Mouse (Mus musculus) v-Abl transformed pro-B cells (cell line): ENCODE data around the gene Sbk2.

Experiments
- in situ Hi-C, 2 experiments: fragments of 400-800 bp; cut with MboI; formaldehyde crosslinking; loops; one replicate each; pipeline ENCODE4 v1.15.1; 2025; ENCODE audit not compliant: unreplicated experiment in 2 of 2

Gene Sbk2

DNA sequence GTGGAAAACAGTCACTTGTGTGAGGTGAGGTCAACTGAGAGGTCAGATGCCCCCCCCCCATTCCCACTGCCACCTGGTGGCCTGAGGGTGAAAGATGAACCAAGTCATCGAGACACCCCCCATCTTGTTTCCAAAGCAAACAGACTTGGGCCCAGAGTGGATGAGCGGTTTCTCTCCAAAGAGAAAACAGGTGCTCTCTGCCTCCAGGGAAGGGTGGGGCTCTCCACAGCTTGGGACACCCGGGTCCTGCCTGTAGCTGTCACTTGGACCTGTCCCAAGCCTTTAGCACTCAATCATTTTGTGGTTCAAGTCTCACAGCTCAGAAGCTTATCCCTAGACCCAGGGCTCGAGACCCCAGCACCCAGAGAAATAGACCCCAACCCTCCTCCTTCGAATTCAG is 679 bp downstream of the Sbk2 start:
- in situ Hi-C loops, result loop anchor here in 1 of 2 experiments (5.0 to 25.0 kb wide), 2 partner anchors 34 to 324 kb away; partner anchors contain the start of gene Zfp579

DNA sequence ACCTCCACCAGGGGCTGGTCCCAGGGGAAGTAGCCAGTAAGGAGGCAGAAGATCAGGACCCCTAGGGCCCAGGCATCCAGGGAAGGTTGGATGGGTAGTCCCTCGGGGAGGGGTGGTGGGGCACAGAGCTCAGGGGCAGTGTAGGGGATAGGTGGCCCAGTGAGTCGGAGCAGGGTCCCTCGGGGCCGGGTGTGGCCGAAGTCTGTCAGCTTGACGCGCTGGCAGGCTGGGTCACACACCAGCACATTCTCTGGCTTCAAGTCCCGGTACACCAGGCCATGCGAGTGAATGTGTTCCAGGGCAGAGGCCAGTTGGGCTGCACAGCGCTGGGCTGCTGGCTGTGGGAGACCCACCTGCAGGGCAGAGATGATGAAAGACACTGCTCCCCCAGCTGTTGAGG is 6.8 kb downstream of the Sbk2 start:
- in situ Hi-C loops, result loop anchor here in 1 of 2 experiments (25.0 kb wide), 1 partner anchor 330 kb away; no protein-coding TSS in a partner anchor

DNA sequence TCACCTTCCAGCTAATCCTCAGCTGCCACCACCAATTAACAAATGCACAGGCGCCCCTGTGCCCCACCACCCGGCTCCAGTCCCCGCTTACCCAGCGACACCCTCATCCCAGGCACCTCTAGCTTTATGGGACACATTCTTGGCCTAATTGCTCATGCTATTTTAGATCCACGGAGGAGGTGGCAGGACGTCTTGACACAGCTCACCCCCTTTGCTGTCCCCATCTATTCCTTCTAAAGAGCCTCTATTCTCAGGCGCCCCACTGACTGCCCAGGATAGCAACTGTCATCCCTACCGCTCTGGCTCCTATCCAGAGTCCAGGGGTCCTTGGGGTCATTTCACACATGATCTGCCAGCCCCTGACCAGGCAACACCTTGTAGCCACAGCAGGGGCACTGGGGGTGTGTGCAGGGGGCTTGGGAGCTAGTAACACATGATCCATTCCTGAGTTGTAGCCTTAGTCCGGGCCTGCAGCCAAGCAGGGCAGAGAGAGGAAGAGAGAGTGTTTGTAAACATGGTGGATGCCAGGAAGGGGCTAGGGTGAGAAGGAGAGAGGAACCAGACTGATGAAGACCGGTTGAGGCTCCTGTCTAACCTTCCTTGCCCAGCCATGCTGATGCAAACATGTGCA is 10.3 kb downstream of the Sbk2 start:
- in situ Hi-C loops, result loop anchor here in 1 of 2 experiments (25.0 kb wide), 1 partner anchor 333 kb away; no protein-coding TSS in a partner anchor

DNA sequence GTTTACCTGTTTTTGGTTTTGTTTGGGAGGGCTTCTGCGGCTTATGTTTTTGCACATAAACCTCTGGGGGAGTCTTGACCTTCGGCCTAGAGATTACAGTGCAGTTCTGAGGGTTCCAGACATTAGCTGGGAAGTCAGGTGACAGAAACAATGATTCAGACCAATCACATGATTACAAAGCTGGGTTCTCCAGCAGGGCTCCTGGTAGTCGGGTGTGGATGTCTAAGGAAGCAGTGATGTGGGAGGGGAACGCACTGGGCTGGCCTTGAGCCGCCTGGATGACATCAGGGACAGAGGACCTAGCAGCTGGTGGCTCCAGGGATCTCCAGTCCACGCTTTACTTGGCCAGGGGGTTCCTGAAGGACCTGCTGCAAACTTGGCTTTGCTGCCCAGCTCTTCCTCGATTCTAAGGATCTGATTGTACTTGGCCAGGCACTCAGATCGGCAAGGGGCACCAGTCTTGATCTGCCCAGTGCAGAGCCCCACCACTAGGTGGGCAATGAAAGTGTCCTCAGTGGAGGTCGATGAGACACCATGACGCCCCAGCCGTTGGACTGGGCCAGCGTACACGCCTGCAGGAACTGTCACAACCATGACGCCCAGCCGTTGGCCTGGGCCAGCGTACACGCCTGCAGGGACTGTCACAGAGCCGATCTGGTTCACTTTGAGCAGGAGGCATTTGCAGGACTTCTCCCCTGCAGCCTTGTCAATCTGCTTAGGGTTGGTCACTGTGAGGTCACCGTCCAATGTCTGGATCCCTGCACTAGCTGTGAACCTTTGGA is 13.5 kb downstream of the Sbk2 start:
- in situ Hi-C loops, result loop anchor here in 1 of 2 experiments (25.0 kb wide), 1 partner anchor 337 kb away; no protein-coding TSS in a partner anchor

DNA sequence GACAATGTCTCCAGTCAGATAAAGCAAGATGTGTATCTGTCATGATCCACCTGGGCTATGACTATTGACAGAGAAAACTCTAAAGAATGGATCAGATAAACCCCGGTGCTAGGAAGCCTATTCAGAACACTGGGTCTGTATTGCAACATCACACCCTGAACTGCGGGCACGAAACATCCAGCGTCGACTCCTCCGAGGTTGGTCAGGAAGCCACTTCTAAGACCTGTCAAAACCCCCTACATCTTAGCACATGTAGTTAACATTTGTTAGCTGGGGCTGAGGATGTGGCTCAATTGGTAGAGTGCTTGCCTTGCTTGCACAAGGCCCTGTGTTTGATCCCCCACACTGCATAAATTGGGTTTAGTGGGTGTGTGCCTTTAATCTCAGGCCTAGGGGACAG is 15.8 kb downstream of the Sbk2 start:
- in situ Hi-C loops, result loop anchor here (10.0 to 25.0 kb wide), 5 partner anchors 56 to 1176 kb away; partner anchors contain the start of genes Leng8 (in 2 of the 2) and Rpl28 (in 1 of the 2)

DNA sequence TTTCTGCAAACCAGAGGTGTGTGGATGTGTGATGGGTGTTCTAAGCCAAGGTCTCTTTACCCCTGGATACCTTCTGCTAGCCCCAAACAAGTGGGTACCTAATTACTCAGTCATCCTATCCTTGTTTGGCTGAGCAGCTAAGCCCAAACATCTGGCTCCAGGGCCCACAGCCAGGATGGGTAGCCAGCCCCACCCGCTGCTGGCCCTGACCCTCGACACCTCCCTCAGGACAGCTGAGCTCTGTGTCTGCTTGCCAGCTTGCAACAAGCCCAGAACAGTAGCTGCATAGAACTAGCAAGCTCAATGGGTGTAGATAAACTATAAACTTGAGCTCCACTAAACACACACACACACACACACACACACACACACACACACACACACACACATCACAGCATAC is 16.4 kb downstream of the Sbk2 start:
- in situ Hi-C loops, result loop anchor here (10.0 to 25.0 kb wide), 5 partner anchors 57 to 1177 kb away; partner anchors contain the start of genes Leng8 (in 2 of the 2) and Rpl28 (in 1 of the 2)

DNA sequence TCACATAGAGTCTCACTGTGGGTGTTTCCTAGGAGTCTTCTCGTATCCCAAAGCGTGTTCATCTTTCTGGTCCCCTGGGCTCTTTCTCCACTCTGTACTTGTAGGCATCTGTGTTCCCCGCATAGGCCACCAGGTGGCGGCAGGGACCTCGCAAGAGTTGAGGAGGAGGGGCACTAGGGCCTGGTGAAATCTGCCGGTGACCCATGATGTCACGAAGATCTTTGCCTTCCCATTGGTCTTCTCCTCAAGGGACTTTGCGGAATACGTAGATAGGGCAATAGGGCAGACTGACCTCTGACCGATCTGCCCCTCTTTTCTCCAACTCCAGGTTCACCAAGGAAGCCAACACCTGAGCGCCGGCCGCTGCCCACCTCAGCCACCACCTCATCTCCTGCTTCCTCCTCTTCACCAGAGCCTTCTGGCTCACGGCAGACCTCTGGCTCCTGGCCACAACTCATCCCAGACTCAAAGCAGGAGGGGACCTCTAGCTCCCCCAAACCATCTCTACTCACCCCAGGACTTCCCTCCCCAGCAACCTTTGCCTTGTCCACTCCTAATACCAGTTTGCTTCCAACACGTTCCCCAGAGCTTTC is 20.9 kb downstream of the Sbk2 start:
- in situ Hi-C loops, result loop anchor here (5.0 to 25.0 kb wide), 12 partner anchors 36 to 1254 kb away; partner anchors contain the start of genes Leng8 (in 2 of the 2), Galp (in 1 of the 2), Gm36210 (in 1 of the 2) and Rpl28 (in 1 of the 2)

DNA sequence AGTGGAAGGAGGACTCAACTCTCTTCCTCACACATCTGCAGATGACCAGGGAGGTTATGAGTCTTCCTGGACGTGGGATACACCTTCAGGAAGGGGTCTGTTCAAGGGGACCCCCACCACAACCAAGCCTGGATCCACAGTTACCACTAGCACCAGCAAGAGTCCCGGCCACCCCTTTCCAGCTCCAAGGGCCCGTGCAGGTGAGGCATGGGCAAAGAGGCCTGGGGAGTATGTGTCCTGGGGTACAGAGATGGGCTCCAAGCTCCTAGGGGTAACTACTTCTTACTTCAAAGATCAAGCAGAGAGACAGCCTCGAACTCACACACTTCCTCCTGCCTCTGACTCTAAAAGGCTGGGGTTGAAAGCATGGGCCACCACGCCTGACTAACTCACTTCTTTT is 21.5 kb downstream of the Sbk2 start:
- in situ Hi-C loops, result loop anchor here (5.0 to 25.0 kb wide), 12 partner anchors 35 to 1255 kb away; partner anchors contain the start of genes Leng8 (in 2 of the 2), Galp (in 1 of the 2), Gm36210 (in 1 of the 2) and Rpl28 (in 1 of the 2)

DNA sequence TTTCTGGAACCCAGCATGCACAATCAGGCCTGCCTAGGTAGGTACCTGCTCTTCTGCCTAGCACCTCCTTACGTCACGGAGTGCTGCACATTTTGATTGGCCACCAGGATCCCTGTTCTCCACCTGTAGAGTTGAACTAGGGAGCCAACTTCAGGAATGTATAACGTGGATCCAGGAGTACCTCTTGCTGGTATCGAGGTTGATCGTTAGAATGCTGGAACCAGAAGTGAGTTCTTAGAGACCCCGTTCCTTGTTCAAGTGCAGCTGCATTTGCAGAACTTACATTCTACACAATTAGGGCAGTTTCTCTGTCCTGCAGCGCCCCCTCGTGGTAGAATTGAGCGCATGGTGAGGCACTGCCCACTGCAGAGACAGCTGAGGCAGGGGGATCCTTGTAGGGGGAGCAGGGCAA is 24.1 kb downstream of the Sbk2 start:
- in situ Hi-C loops, result loop anchor here (5.0 to 25.0 kb wide), 12 partner anchors 33 to 1257 kb away; partner anchors contain the start of genes Leng8 (in 2 of the 2), Galp (in 1 of the 2), Gm36210 (in 1 of the 2) and Rpl28 (in 1 of the 2)

DNA sequence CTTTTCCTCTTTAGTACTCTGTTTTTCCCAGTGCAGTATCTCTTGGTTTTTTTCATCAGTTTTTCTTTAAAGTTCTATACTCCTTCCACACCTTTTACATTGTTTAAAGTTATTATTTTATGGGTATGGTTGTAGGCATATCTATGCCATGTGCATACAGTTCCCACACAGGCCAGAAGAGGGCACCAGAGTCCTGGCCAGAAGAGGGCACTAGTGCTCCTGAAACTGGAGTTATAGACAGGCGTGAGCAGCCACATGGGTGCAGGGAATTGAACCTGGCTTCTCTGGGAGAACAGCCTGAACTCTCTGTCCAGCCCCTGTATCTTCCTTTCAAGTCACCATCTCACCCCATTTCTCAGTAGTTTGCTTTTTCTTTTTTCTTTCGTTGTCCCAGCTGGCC is 25.8 kb downstream of the Sbk2 start:
- in situ Hi-C loops, result loop anchor here (5.0 to 25.0 kb wide), 3 partner anchors 126 to 801 kb away; partner anchors contain the start of genes Leng8 (in 2 of the 2) and Ube2s (in 2 of the 2)

DNA sequence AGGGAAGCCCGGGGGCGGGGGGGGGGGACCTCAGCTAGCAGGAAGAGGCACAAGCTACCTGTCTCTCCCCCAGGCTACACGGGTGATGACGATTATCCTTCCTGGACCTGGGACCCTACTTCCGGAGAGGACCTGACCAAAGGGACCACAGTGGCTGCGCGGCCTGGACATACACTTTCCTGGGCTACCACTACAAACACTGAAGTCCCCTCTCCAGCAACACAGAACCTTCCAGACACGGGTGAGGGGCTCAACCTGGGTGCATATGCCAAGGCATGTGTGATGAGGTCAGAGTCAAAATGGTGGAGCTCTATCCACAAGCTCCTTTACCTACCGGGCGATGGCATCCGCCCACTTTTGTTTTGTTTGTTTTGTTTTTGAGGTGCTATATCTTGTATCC is 26.8 kb downstream of the Sbk2 start:
- in situ Hi-C loops, result loop anchor here (5.0 to 25.0 kb wide), 3 partner anchors 125 to 800 kb away; partner anchors contain the start of genes Leng8 (in 2 of the 2) and Ube2s (in 2 of the 2)

DNA sequence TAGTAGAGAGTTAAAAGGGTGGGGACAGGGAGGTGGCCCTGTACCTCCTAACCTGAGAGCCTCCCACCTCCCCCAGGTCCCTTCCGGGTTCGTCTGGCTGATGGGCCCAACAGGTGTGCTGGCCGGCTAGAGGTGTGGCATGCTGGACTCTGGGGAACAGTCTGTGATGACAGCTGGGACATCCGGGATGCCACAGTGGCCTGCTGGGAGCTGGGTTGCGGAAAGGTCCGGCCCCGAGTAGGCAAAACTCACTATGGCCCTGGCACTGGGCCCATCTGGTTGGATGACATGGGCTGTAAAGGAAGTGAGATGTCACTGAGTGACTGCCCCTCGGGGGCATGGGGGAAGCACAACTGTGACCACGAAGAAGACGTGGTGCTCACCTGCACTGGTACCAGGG is 27.4 kb downstream of the Sbk2 start:
- in situ Hi-C loops, result loop anchor here (5.0 to 25.0 kb wide), 3 partner anchors 125 to 800 kb away; partner anchors contain the start of genes Leng8 (in 2 of the 2) and Ube2s (in 2 of the 2)

DNA sequence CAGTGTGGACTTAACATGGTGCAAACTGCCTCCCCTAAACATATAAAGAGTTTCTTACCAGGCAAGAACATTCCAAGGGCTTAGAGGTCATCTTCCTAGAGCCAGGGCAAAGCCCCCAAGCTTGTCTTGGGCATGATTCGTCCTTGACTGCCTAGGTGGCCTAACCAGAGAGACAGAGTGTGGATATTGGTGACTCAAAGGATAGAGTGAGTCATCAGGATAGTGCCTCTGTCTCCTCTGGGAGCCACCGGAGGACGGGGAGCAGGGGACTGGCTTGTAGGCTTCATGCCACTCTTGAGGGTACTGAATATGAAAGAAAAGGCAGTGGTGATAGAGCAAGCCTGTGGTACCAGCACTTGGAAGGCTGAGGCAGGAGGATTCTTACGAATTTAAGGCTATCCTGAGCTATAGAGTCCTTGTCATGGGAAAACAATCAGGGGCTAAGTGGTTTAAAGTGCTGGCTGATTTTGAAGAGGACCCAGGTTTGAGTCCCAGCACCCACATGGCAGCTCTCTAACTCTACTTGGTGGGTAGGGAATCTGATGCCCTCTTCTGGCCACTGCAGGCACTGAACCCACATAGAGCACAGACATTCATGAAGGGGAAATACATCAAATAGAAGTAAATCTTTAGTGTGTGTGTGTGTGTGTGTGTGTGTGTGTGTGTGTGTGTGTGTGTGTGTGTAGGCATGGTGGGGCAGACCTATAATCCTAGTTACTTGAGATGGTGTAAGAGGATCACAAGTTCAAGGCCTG is 29.9 kb downstream of the Sbk2 start:
- in situ Hi-C loops, result loop anchor here (10.0 to 25.0 kb wide), 2 partner anchors 310 to 797 kb away; partner anchors contain the start of gene Leng8 (in 2 of the 2)

DNA sequence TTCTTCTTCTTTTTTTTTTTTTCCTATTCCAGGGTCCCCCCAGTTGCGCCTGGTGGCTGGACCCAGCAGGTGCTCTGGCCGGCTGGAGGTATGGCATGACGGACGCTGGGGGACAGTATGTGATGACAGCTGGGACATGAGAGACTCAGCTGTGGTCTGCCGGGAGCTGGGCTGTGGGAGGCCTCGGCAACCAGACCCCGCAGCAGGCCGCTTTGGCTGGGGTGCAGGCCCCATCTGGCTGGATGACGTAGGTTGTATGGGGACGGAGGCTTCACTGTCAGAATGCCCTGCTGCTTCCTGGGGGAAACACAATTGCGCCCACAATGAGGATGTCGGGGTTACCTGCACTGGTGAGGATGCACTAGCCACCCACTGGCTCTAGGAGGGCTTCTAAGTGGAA is 31.1 kb downstream of the Sbk2 start:
- in situ Hi-C loops, result loop anchor here (10.0 to 25.0 kb wide), 2 partner anchors 308 to 796 kb away; partner anchors contain the start of gene Leng8 (in 2 of the 2)

DNA sequence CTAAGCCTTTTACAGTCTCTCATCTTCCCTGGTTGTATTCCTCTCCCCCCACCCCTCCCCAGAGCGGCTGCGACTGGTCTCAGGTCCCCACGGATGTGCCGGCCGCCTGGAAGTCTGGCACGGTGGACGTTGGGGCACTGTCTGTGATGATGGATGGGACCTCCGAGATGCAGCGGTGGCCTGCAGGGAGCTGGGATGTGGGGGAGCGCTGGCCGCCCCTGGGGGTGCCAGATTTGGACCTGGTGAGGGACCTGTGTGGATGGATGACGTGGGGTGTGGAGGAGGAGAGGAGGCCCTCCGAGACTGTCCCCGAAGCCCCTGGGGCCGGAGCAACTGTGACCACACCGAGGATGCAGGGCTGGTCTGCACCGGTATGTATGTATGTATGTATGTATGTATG is 35.9 kb downstream of the Sbk2 start:
- in situ Hi-C loops, result loop anchor here (10.0 to 25.0 kb wide), 2 partner anchors 284 to 791 kb away; partner anchors contain the start of gene Leng8 (in 2 of the 2)

DNA sequence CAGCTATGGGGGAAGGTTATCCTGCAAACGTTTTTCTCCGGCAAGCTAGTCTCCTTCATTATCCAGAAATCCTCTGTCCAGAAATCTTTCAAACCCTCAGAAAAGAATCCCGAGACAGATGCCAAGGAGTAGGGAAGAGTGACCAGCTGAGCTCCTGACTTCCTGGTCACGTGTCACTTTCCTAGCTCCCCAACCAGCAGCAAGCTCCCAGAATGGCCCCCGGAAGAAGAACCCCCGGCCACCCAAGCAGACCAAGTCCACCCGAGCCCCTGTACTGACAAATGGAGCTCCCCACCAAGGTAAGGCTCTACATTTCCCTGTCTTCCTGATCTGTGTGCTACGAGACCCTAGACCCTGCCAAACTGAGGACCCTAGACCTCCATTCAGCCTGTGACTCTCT is 36.5 kb downstream of the Sbk2 start:
- in situ Hi-C loops, result loop anchor here (10.0 to 25.0 kb wide), 2 partner anchors 283 to 790 kb away; partner anchors contain the start of gene Leng8 (in 2 of the 2)

DNA sequence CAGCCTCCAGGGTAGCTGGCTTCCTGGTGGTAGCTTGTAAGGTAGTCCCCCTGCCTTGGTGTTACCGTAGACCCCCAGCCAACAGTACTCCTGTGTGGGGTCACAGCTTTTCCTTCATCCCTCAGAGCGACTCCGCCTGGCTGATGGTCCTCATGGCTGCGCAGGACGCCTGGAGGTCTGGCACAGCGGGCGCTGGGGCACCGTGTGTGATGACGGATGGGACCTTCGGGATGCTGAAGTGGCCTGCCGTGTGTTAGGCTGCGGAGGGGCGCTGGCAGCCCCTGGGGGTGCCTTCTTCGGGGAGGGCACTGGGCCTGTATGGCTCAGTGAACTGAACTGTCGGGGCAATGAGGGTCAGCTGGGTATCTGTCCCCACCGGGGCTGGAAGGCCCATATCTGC is 37.4 kb downstream of the Sbk2 start:
- in situ Hi-C loops, result loop anchor here (10.0 to 25.0 kb wide), 2 partner anchors 282 to 790 kb away; partner anchors contain the start of gene Leng8 (in 2 of the 2)

DNA sequence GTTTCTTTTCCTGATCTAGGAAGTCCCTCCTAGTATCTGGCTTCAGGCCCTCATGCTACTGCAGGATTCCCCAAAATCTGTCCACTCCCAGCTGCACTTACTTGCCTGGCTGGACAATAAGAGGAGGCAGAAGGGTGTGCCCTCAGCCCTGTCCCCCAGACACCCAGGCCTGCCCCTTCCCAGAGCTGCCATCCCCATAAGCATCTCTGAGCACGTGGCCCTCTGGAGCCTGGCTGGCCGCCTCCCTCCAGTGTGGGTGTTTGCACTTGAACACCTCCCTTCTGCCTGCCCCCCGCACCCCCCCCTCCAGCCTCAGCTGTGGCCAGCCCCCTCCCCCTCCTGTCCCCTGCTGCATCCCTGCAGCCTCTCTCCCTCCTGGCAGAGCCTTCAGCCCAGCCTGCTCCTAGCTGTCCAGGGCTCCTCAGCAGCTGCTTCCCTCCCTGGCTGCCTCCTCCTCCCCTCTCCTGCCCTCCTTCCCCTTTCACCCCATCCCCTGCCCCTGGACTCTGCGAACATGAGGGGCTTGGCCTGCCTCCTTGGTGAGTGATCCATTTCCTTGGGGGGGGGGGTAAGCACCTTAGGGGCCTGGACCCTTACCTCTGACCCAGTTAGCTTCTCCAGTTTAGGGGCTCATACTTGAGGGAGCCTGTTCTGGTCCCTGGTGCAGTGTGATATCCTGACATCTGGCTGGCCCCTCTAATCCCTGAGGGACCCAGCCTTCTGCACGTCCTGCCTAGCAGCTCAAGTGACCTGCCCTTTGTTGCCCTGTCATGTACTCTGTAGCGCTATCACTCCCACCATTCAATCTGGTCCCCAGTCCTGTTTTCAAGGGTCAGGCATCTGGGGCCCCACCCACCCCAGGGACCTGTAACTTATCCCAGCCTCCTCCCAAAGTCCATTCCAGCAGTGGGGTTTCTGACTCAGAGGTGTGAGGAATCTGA is 38.5 kb downstream of the Sbk2 start, which contains the start of gene Ssc5d:
Ssc5d (plus strand) TSS at position 345 of the 941 bp plus-strand sequence.
- in situ Hi-C loops, result loop anchor here (10.0 to 25.0 kb wide), 2 partner anchors 281 to 788 kb away; partner anchors contain the start of gene Leng8 (in 2 of the 2)
